Mouse (Mus musculus): Measurements from ENCODE around the gene Tbcel. TPM values are rescaled to one million over a fixed set of nuclear protein-coding genes. Genes with fewer than 3 reads are reported as not detected.

Tbcel gene
- 58.0 and 90.5 TPM in 2 replicates for total RNA-seq (2021)
- long read RNA-seq, full-length matches to known transcripts = 11 of 25 reads
- long read RNA-seq, partial matches to known transcripts = 0 of 25 reads
- long read RNA-seq, other reads (novel, unspliced or antisense) = 14 of 25 reads

- DNase-seq = no peak
These were observed at the start of gene Tbcel for GRCm38 (mm10) chr9:42507709-42508108. TSS of gene Tbcel (minus strand) at chr9:42507809.

- no peak for DNase-seq
These were observed 47.6 kb upstream of the Tbcel start for GRCm38 (mm10) chr9:42555186-42555585.

- peak; percentile 76 for DNase-seq
These were observed 42.5 kb upstream of the Tbcel start for GRCm38 (mm10) chr9:42550116-42550515.

GRCm38 (mm10) chr9:42548981-42549380 is 41.4 kb upstream of the Tbcel start:
- DNase-seq = no peak

GRCm38 (mm10) chr9:42544521-42544920 is 36.9 kb upstream of the Tbcel start:
- no peak for DNase-seq

GRCm38 (mm10) chr9:42533491-42533890 is 25.9 kb upstream of the Tbcel start:
- no peak for DNase-seq

- DNase-seq = no peak
These were observed 25.4 kb upstream of the Tbcel start for GRCm38 (mm10) chr9:42533041-42533440.

- DNase-seq = peak; percentile 6
These were observed 24.3 kb upstream of the Tbcel start for GRCm38 (mm10) chr9:42531951-42532350.

- no peak for DNase-seq
These were observed 22.9 kb upstream of the Tbcel start for GRCm38 (mm10) chr9:42530221-42531152.

- DNase-seq = peak; percentile 57
These were observed 13.0 kb upstream of the Tbcel start for GRCm38 (mm10) chr9:42520587-42521084.

GRCm38 (mm10) chr9:42518163-42518562 is 10.6 kb upstream of the Tbcel start:
- no peak for DNase-seq

GRCm38 (mm10) chr9:42513159-42513558 is 5.5 kb upstream of the Tbcel start:
- no peak for DNase-seq

GRCm38 (mm10) chr9:42512312-42512711 is 4.7 kb upstream of the Tbcel start:
- no peak for DNase-seq

GRCm38 (mm10) chr9:42508235-42508634 is 626 bp upstream of the Tbcel start:
- no peak for DNase-seq

GRCm38 (mm10) chr9:42507022-42507421 is 587 bp downstream of the Tbcel start:
- no peak for DNase-seq

- no peak for DNase-seq
These were observed 2.6 kb downstream of the Tbcel start for GRCm38 (mm10) chr9:42504971-42505510.

GRCm38 (mm10) chr9:42504559-42504958 is 3.0 kb downstream of the Tbcel start:
- no peak for DNase-seq

- no peak for DNase-seq
These were observed 3.9 kb downstream of the Tbcel start for GRCm38 (mm10) chr9:42503709-42504108.

- DNase-seq = no peak
These were observed 11.3 kb downstream of the Tbcel start for GRCm38 (mm10) chr9:42496296-42496695.

GRCm38 (mm10) chr9:42491780-42492179 is 15.8 kb downstream of the Tbcel start:
- DNase-seq = no peak

GRCm38 (mm10) chr9:42490589-42491382 is 16.8 kb downstream of the Tbcel start:
- DNase-seq = no peak

GRCm38 (mm10) chr9:42488071-42488470 is 19.5 kb downstream of the Tbcel start:
- no peak for DNase-seq
